12 mouse cellular contexts compared by ENCODE assay signal in genomic region chr19:57072756-57073155, GRCm38 (mm10).
A peak's percentile ranks its signal among the peaks of the same experiment; 100 is the strongest.
DNase-seq lines count a peak whose midpoint lies in the region; ATAC-seq and TF ChIP-seq lines count a peak whose summit lies in the region.
"Had no signal": no experiment of that assay in that cellular context is flagged by ENCODE, and none has a peak within 500 bp of the region (broad histone marks: within the 10 kb centered on the region; RNA-seq: fewer than 3 reads in every experiment).

No protein-coding gene starts in this region.

- 0 out of 2 replicates have a peak, but pooled peaks cover 6% of the 10 kb centered on the region for H3K4me1 ChIP-seq in lung, embryonic 14.5 days (ENCODE audit: insufficient read depth)
- H3K4me1 ChIP-seq: liver, embryonic 13.5 days had no signal

- no peak for DNase-seq in frontal cortex, postnatal 10 days (ENCODE audit: low spot score in 2 of 2)
- DNase-seq in lung, embryonic 14.5 days: peak; percentile 30
- DNase-seq in lung, adult 18-20 months: no peak
- peak; percentile 72 for DNase-seq in thymus, postnatal 0 days (ENCODE audit: low spot score)
- DNase-seq in left cerebral cortex, postnatal 14 days (ENCODE audit: low spot score in 2 of 2): no peak
- DNase-seq: cerebellum, postnatal 36 days; kidney, adult 2 months; liver, embryonic 13.5 days had no signal

- H3K27me3 ChIP-seq in lung, embryonic 14.5 days (ENCODE audit: insufficient read depth, low read length): no peaks in the 10 kb centered on the region
- H3K27me3 ChIP-seq: liver, embryonic 13.5 days had no signal

- TF ChIP-seq CTCF in lung, embryonic 14.5 days (IDR thresholded peaks at IDR 0.05; ENCODE audit: low read depth): no peak

- H3K27ac ChIP-seq in lung, embryonic 14.5 days (ENCODE audit: low read depth): no peak overlapping the region; the same call in 1 of the 2 replicates
- H3K27ac ChIP-seq: liver, embryonic 13.5 days had no signal

- H3K4me2 ChIP-seq in lung, embryonic 14.5 days: no peak overlapping the region
- H3K4me2 ChIP-seq: liver, embryonic 13.5 days had no signal

- intact Hi-C loops in left cerebral cortex, postnatal 14 days (cut with DNase I): no loop called here

- WGBS in lung, embryonic 14.5 days: 49% methylated on average over 3 of the region's 3 CpGs

- H3K4me3 ChIP-seq in lung, embryonic 14.5 days (ENCODE audit: low read depth, low read length): no peak overlapping the region
- H3K4me3 ChIP-seq: erythroblast, embryonic 14.5 days; liver, embryonic 13.5 days had no signal

- H3K9ac ChIP-seq in lung, embryonic 14.5 days: no peak overlapping the region
- H3K9ac ChIP-seq: liver, embryonic 13.5 days had no signal

- peak; percentile 71 for ATAC-seq in frontal cortex, adult (ENCODE audit: low TSS enrichment)
- ATAC-seq in lung, embryonic 14.5 days (ENCODE audit: insufficient read depth): no peak
- ATAC-seq in granulocyte monocyte progenitor cell, adult 5-6 weeks (replicated peaks; ENCODE audit: poor library complexity, severe bottlenecking): peak; percentile 84
- no peak for ATAC-seq in erythroblast, adult 5-6 weeks (replicated peaks; ENCODE audit: low FRiP score, poor library complexity, severe bottlenecking)

- no peaks in the 10 kb centered on the region for H3K36me3 ChIP-seq in lung, embryonic 14.5 days (ENCODE audit: insufficient read depth)
- H3K36me3 ChIP-seq: liver, embryonic 13.5 days had no signal

- H3K9me3 ChIP-seq in lung, embryonic 14.5 days (ENCODE audit: low read depth, low read length): no peaks in the 10 kb centered on the region
- H3K9me3 ChIP-seq: liver, embryonic 13.5 days had no signal

Comparison
In these comparisons a context has a peak if more than half of its experiments do, and no peak if none do; other contexts are left out.
1. DNase-seq: peak in lung, embryonic 14.5 days (single experiment) and thymus, postnatal 0 days (single experiment); none in frontal cortex, postnatal 10 days (0 of 2), lung, adult 18-20 months (0 of 2) and left cerebral cortex, postnatal 14 days (0 of 2).
2. ATAC-seq: peak in frontal cortex, adult (single experiment) and granulocyte monocyte progenitor cell, adult 5-6 weeks (single experiment); none in lung, embryonic 14.5 days (single experiment) and erythroblast, adult 5-6 weeks (single experiment).